Mouse (Mus musculus) gastrocnemius, postnatal 10 days (tissue): Measurements from ENCODE around the gene Tfcp2. TPM values are rescaled to one million over a fixed set of nuclear protein-coding genes. Genes with fewer than 3 reads are reported as not detected.

Experiments used
- DNase-seq: peaks from one replicate; pipeline ENCODE4 v3.0.0; 2021; ENCODE audit warnings: mixed read lengths
- long read RNA-seq, 2 experiments: library from polyadenylated mRNA; stranded (forward); transcript quantifications; one replicate each; pipeline ENCODE4 v2.0.0; 2021
- total RNA-seq, 2 experiments: library from RNA; stranded (reverse); gene quantifications; 2 replicates each; pipeline ENCODE4 v1.2.3; 2021

Gene Tfcp2
- 10 to 100 TPM; 13.1 to 16.1 TPM for total RNA-seq
- long read RNA-seq, experiment 1, partial matches to known transcripts, result 9 of 21 reads
- long read RNA-seq, experiment 1, other reads (novel, unspliced or antisense), result 10 of 21 reads
- long read RNA-seq, experiment 2, partial matches to known transcripts, result 6 of 9 reads
- long read RNA-seq, experiment 2, other reads (novel, unspliced or antisense), result 1 of 9 reads

- peak; percentile 96 for DNase-seq
Measured at GRCm38 (mm10) chr15:100551326-100552307, at the start of gene Tfcp2. TSS of gene Tfcp2 (minus strand) at chr15:100552008.

GRCm38 (mm10) chr15:100600696-100601272, 49.0 kb upstream of the Tfcp2 start:
- no peak for DNase-seq

DNA sequence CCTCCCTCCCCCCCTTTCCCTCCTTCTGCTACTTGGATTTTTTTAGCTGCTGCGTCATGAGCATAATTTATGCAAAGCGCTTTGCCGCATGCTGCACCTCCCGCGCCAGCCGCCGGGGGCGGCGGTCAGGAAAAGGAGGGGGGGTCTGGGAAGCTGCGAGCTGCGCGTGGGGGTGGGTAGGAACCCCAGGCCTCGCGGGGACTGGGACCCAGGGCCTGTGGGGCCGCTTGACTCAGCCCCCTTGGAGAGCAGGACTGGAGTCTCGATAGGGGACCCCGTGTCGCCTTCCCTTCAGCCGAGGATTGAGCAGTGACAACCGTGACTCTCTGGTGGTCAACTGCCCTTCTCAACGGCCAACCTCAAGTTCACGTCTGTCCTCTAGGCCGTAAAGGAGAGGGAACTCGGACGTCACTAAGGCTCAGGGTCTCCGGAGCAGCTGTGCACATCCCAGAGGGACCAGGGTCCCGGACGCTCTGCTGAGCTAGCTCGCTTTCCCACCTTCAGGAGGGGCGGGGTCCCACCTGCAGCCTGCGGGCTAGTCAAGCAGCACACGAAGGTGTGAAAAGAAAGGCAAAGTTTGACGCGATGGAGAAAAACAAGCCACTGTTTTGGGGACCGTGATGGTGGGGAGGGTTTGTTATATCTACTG, 48.4 kb upstream of the Tfcp2 start:
- peak; percentile 71 for DNase-seq

- peak; percentile 60 for DNase-seq
Measured at GRCm38 (mm10) chr15:100599276-100600046, 47.7 kb upstream of the Tfcp2 start, which contains the start of gene Pou6f1. TSS of gene Pou6f1 (minus strand) at chr15:100599984.

GRCm38 (mm10) chr15:100598883-100599275, 47.1 kb upstream of the Tfcp2 start:
- peak; percentile 22 for DNase-seq

DNA sequence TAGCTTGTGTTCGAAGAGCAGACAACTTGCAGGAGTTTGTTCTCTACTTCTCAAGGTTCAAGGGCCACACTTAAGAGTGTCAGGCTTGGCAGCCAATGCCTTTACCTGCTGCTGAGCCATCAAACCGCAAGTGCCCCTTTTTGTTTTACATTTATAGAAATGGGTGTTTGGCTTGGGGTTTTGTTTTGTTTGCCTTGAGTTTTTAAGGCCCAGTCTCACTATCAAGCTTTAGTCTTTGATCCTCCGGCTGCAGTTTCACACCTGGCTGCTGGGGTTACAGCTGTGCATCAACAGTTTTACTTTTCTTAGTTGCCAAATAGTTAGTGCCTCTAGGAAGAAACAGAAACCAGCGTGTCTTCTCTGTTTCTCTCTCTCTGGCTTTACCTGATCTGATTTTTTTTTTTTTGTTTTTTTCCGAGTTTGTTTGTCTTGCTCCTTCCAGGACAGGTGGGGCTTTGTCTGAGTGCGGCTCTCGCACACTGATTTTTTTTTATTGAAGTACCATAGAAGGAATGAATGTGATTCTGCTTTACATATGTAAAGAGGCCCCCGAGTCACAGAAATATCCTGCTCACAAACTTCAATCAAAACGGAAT, 46.6 kb upstream of the Tfcp2 start:
- no peak for DNase-seq

DNA sequence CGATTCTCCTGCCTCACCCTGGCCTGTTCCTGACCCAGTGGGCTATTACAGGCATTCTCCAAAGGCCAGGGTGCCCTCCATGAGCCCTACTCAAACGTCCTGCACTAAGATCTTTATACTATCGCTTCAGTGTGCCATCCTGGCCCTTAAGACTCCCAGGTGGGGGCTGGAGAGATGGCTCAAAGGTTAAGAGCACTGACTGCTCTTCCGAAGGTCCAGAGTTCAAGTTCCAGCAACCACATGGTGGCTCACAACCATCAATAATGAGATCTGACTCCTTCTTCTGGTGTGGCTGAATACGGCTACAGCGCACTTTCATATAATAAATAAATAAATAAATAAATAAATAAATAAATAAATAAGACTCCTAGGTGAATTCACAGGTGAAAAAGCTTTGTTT, 41.0 kb upstream of the Tfcp2 start:
- no peak for DNase-seq

DNA sequence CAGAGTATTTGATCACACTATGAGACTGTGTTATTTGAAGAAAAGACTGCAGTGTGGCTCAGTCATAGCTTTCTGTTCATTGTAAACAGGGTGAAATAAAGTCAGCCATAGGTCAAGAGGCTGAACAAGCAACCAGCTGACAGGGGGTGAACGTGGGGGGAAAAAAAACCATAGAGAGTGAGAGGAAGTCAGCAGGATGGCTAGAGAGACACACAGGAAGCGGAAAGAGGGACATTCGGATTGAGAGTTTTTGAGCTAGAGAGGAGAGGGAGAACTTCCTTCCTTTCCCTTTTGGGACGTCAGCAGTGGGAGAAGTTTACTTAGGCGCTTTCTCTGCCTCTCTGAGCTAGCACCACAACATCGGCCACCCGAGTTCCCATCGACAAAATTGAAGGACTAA, 38.6 kb upstream of the Tfcp2 start:
- DNase-seq, result no peak

- no peak for DNase-seq
Measured at GRCm38 (mm10) chr15:100588297-100588696, 36.5 kb upstream of the Tfcp2 start.

DNA sequence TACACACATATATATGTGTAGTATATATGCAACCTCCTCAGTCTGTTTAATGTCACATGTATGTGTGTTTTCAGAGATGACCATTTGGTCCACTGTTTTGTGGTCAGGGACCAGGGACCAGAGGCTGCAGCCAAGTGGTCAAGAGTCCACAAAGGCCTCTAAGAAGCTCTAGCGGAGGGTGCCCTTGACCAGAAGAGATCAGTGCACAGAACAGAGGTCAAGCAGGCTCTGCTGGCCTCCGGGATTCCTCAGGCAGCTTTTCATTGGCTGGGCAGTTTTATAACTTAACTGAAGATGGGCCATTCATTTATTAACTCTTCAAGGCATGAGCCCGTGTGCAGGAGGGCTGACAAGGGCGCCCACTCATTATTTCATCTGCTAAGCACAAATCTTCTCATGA, 35.4 kb upstream of the Tfcp2 start:
- DNase-seq, result no peak

GRCm38 (mm10) chr15:100585931-100586330, 34.1 kb upstream of the Tfcp2 start:
- DNase-seq, result no peak

GRCm38 (mm10) chr15:100580108-100580507, 28.3 kb upstream of the Tfcp2 start:
- no peak for DNase-seq

DNA sequence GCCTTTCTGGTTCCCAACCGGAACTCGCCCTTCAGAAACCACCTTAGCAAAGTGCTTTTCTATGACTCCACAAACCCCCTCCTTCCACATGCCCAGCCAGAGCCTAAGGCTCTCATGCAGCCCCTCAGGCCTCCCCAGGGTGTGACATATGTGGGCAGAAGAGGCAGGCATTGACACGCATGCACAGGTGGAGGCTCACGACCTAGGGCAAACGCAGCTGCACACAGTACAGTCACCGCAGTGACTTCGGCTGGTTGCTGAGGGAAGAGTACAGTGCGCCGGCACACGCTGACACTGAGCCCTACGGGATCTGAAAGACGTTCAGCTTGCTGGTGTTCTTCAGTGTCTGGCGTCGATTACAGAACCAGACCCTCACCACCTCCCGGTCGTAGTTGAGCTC, 26.2 kb upstream of the Tfcp2 start:
- no peak for DNase-seq

GRCm38 (mm10) chr15:100576810-100577209, 25.0 kb upstream of the Tfcp2 start:
- no peak for DNase-seq

DNA sequence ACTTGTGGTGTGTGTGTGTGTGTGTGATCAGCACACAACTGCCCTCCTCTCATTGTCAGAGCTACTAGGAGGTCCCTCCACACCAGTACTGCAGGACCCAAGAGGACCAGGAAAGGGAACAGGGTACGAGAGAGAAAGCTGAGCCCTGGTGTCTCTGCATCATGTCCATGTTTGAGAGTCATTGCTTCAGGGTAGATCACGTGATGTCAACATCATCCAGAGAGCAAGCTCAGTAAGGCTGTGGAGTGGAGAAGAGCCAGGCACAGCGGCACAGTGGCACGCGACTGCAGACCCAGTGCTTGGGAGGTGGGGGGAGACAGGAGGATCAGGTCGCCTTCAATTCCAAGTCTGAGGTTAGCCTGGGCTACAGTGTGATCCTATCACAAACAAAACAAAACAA, 24.6 kb upstream of the Tfcp2 start:
- no peak for DNase-seq

GRCm38 (mm10) chr15:100575366-100575765, 23.6 kb upstream of the Tfcp2 start:
- no peak for DNase-seq

GRCm38 (mm10) chr15:100574378-100574777, 22.6 kb upstream of the Tfcp2 start:
- peak; percentile 32 for DNase-seq

- no peak for DNase-seq
Measured at GRCm38 (mm10) chr15:100573946-100574345, 22.1 kb upstream of the Tfcp2 start.

GRCm38 (mm10) chr15:100569239-100569638, 17.4 kb upstream of the Tfcp2 start:
- DNase-seq, result no peak

- no peak for DNase-seq
Measured at GRCm38 (mm10) chr15:100566531-100566930, 14.7 kb upstream of the Tfcp2 start.

DNA sequence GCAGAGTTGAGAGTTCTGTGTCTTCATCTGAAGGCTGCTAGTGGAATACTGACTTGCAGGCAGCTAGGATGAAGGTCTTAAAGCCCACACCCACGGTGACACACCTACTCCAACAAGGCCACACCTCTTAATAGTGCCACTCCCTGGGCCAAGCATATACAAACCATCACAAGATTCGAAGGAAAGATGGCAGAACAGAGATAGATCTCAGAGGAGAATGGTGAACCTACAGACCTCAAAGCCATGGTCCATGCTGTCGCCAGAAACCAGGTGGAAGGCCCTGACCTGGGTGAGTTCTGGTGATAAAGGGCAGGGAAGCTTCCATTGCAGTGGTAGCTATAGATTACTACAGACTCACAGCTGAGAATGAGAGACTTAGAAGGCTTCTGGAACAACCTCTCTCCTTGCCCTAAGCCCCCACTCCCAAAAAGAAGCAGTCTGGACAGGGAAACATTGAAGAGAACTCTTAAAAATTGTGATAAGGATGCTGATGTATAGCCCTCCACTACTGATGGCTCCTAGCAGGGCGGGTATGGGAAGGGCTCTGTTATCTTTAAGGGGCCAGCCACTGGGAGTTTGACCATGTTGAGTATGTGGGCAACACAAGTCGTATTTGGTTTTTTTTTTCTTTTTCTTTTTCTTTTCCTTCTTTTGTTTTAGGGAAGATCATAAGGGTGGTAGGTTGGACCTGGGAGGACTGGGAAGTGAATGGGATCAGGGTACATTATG, 6.1 kb upstream of the Tfcp2 start:
- DNase-seq, result no peak
